Comparison of ENCODE assay signal across 8 mouse cellular contexts in the genomic region with DNA sequence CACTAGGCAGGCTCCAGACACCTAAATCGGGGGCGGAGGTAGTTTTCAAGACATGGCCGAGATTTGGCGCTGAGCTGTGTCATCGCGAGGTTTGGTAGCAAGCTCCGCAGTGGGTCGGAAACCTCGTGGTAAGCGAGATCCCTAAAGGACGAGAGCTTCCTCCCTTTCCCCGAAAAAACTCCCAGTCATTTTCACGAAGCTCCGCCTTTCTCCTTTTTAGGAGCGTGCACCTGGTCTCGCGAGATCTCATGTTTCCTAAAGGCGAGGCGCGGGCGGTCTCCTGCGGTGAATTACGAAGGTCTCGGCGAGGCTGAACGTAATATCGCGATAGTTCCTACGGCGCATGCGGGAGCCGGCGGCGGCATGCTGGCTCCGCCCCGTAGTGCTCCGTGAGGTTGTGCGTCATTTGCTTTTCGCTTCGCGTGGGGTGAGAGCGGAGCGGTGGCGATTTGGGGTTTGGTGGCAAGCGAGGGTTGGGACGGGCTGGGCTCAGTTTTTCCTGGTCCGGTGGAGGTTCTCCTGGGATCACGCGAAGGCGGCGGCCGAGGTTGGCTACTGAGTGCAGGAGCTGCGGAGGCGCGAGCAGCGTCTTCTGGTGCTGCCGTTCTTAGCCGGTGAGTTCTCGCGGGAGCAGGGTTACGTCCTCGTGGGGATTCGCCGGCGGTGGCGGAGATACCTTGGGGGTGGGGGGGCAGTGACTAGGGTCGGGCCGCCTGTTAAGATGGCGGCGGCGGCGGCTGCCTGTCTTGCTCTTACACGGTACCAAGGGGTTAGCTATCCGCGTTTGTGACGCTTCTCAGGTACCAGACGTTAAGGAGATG. TPM values are rescaled to one million over a fixed set of nuclear protein-coding genes. Genes with fewer than 3 reads are reported as not detected.
DNase-seq lines count a peak whose midpoint lies in the region; ATAC-seq and TF ChIP-seq lines count a peak whose summit lies in the region.

No protein-coding gene starts in this region.

- TF ChIP-seq POLR2A in ES-Bruce4 (IDR thresholded peaks at IDR 0.05; ENCODE audit: insufficient read depth, low read length), result peak; percentile 43

- no peaks in the 10 kb centered on the region for H3K4me1 ChIP-seq in ES-Bruce4 (ENCODE audit: control insufficient read depth, insufficient read depth, low read length)
- H3K4me1 ChIP-seq in forebrain, embryonic 13.5 days, result no peaks in the 10 kb centered on the region
- 0 out of 2 replicates have a peak, but pooled peaks cover 2% of the 10 kb centered on the region for H3K4me1 ChIP-seq in liver, postnatal 0 days (ENCODE audit: insufficient read depth)
- no peaks in the 10 kb centered on the region for H3K4me1 ChIP-seq in neural tube, embryonic 14.5 days (ENCODE audit: control insufficient read depth, insufficient read depth, low read length)

- TF ChIP-seq EP300 in ES-Bruce4 (IDR thresholded peaks at IDR 0.05; ENCODE audit: insufficient read depth, low read depth, low read length), result no peak
- peak; percentile 85 for TF ChIP-seq EP300 in liver, postnatal 0 days (IDR thresholded peaks at IDR 0.05; ENCODE audit: low read depth)

- DNase-seq in heart, postnatal 10 days, result peak; percentile 94 to 95
- peak; percentile 79 for DNase-seq in large intestine, adult 2 months (ENCODE audit: low read depth, low spot score)
- DNase-seq in liver, postnatal 0 days, result peak; percentile 92
- peak; percentile 90 for DNase-seq in testis, postnatal 10 days (ENCODE audit: low spot score)

- H3K4me2 ChIP-seq in forebrain, embryonic 13.5 days, result peak overlapping the region; percentile 66
- H3K4me2 ChIP-seq in liver, postnatal 0 days (ENCODE audit: low read depth, low read length), result peak overlapping the region; percentile 79
- peak overlapping the region; percentile 68 for H3K4me2 ChIP-seq in neural tube, embryonic 14.5 days (ENCODE audit: low read depth, low read length)

- H3K4me3 ChIP-seq in ES-Bruce4 (ENCODE audit: low read depth, low read length), result peak overlapping the region; percentile 98
- H3K4me3 ChIP-seq in forebrain, embryonic 13.5 days, result peak overlapping the region; percentile 55
- H3K4me3 ChIP-seq in liver, postnatal 0 days (ENCODE audit: low read depth, low read length), result peak overlapping the region; percentile 67
- H3K4me3 ChIP-seq in neural tube, embryonic 14.5 days (ENCODE audit: low read depth, low read length), result peak overlapping the region; percentile 46

- no peak for TF ChIP-seq CTCF in ES-Bruce4 (IDR thresholded peaks at IDR 0.05; ENCODE audit: low read depth, low read length)
- no peak for TF ChIP-seq CTCF in liver, postnatal 0 days (IDR thresholded peaks at IDR 0.05; ENCODE audit: low read depth)

- H3K36me3 ChIP-seq in ES-Bruce4 (ENCODE audit: control insufficient read depth, insufficient read depth, low read length, poor library complexity, severe bottlenecking), result no peaks in the 10 kb centered on the region; the same call in none of the 2 replicates
- 0 out of 2 replicates have a peak, but pooled peaks cover 2% of the 10 kb centered on the region for H3K36me3 ChIP-seq in forebrain, embryonic 13.5 days (ENCODE audit: poor library complexity, severe bottlenecking)
- H3K36me3 ChIP-seq in liver, postnatal 0 days (replicated peaks; ENCODE audit: insufficient read depth, low read length), result no peaks in the 10 kb centered on the region
- H3K36me3 ChIP-seq in neural tube, embryonic 14.5 days (ENCODE audit: control insufficient read depth, insufficient read depth, low read length), result no peaks in the 10 kb centered on the region

- intact Hi-C loops in heart, postnatal 10 days (cut with DNase I), result loop anchor here (5.0 kb wide), 1 partner anchor 281 kb away; a partner anchor contains a TSS

- peak overlapping the region; percentile 99 for H3K27ac ChIP-seq in ES-Bruce4 (ENCODE audit: insufficient read depth, low read length)
- peak overlapping the region; percentile 92 for H3K27ac ChIP-seq in forebrain, embryonic 13.5 days
- H3K27ac ChIP-seq in liver, postnatal 0 days (ENCODE audit: low read depth), result peak overlapping the region; percentile 99
- peak overlapping the region; percentile 89 for H3K27ac ChIP-seq in neural tube, embryonic 14.5 days (ENCODE audit: low read depth, low read length)

- peak overlapping the region; percentile 83 for H3K9ac ChIP-seq in ES-Bruce4 (ENCODE audit: low read depth, poor library complexity, severe bottlenecking)
- H3K9ac ChIP-seq in forebrain, embryonic 13.5 days, result peak overlapping the region; percentile 71
- H3K9ac ChIP-seq in liver, postnatal 0 days (replicated peaks), result peak overlapping the region; percentile 83
- peak overlapping the region; percentile 63 for H3K9ac ChIP-seq in neural tube, embryonic 14.5 days (replicated peaks; ENCODE audit: low read depth, low read length)

- WGBS in forebrain, embryonic 13.5 days, result 20% methylated on average over 77 of the region's 77 CpGs
- 23% methylated on average over 77 of the region's 77 CpGs for WGBS in large intestine, adult 2 months
- 23% methylated on average over 76 of the region's 77 CpGs for WGBS in liver, postnatal 0 days (ENCODE audit: insufficient replicate concordance)
- 16% methylated on average over 77 of the region's 77 CpGs for WGBS in neural tube, embryonic 14.5 days

- H3K27me3 ChIP-seq in ES-Bruce4 (ENCODE audit: control insufficient read depth, insufficient read depth, low read length, poor library complexity, severe bottlenecking), result no peaks in the 10 kb centered on the region
- 0 out of 2 replicates have a peak, but pooled peaks cover 4% of the 10 kb centered on the region for H3K27me3 ChIP-seq in forebrain, embryonic 13.5 days
- H3K27me3 ChIP-seq in liver, postnatal 0 days (ENCODE audit: insufficient read depth, low read length), result no peaks in the 10 kb centered on the region
- no peaks in the 10 kb centered on the region for H3K27me3 ChIP-seq in neural tube, embryonic 14.5 days (ENCODE audit: control insufficient read depth, insufficient read depth, low read length)

- H3K9me3 ChIP-seq in ES-Bruce4 (replicated peaks; ENCODE audit: control insufficient read depth, insufficient read depth, low read length, poor library complexity, severe bottlenecking), result no peaks in the 10 kb centered on the region
- no peaks in the 10 kb centered on the region for H3K9me3 ChIP-seq in forebrain, embryonic 13.5 days (replicated peaks)
- no peaks in the 10 kb centered on the region for H3K9me3 ChIP-seq in liver, postnatal 0 days (ENCODE audit: low read length)
- no peaks in the 10 kb centered on the region for H3K9me3 ChIP-seq in neural tube, embryonic 14.5 days (ENCODE audit: control insufficient read depth, low read length)

- ATAC-seq in cerebellum, adult (ENCODE audit: insufficient number of reproducible peaks, low FRiP score, low TSS enrichment), result peak; percentile 90
- peak; percentile 92 for ATAC-seq in forebrain, embryonic 13.5 days
- peak; percentile 91 for ATAC-seq in liver, postnatal 0 days
- ATAC-seq in neural tube, embryonic 14.5 days (ENCODE audit: low read depth), result peak; percentile 89

RNA-seq across cellular contexts. Expression of a gene that starts 2.6 kb away (rescaled TPM):
- 306 and 343 TPM in 2 replicates for polyA plus RNA-seq in ES-Bruce4 (2011; ENCODE audit: insufficient read depth, insufficient read length, low read depth, missing spikeins)
- 63.5 and 69.0 TPM in 2 replicates for polyA plus RNA-seq in forebrain, embryonic 13.5 days (2015; fragmentation: Nextera tagmentation; extraction: Ambion mirVana)
- 100 to 1,000 TPM; 166 to 196 TPM for total RNA-seq in heart, postnatal 10 days (2021)
- polyA plus RNA-seq in large intestine, adult 2 months (2012; rRNA removed), result 27.9 and 44.9 TPM in 2 replicates
- polyA plus RNA-seq in liver, postnatal 0 days (2015; fragmentation: Nextera tagmentation; extraction: Ambion mirVana), result 6.5 and 11.1 TPM in 2 replicates
- 64.5 and 97.1 TPM in 2 replicates for polyA plus RNA-seq in neural tube, embryonic 14.5 days (2014; fragmentation: Nextera tagmentation; extraction: Ambion mirVana)

Comparison
In these comparisons a context has a peak if more than half of its experiments do, and no peak if none do; other contexts are left out.
1. Peak in every context shown above with its lines: DNase-seq, ATAC-seq, H3K4me3 ChIP-seq and H3K27ac ChIP-seq.
2. H3K4me3 ChIP-seq: peak in every context shown above with its lines; median percentile 98 in ES-Bruce4; 67 in liver, postnatal 0 days; 55 in forebrain, embryonic 13.5 days; 46 in neural tube, embryonic 14.5 days.